Mouse (Mus musculus): ENCODE results near the gene Galnt17.

DNA sequence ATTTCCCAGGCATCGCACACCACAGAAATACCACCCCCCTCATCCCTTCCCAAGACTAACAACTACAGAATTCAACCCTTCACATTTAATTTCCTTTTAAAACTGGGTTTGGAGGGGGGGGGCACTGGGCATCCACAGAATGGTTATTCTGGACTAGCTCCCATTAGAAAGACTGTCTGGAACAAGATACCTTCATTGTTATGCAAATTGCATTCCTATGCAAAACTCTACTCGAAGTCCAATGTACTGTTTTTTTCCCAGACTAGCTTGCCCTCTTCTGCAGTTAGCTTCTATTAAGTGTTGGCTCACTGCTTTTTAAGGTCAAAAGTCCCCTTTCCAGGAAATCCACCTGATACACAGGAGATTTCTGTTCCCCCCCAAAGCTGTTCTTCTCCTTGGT lies 131.1 kb downstream of the Galnt17 start:
- TF ChIP-seq CTCF (IDR thresholded peaks at IDR 0.05; ENCODE audit: low read depth) (no peak), EP300 (optimal IDR thresholded peaks at IDR 0.05) (no peak)

All from stomach, postnatal 0 days (tissue).